Mouse (Mus musculus) lung, embryonic 15.5 days (tissue): ENCODE data around the gene Macf1. TPM values are rescaled to one million over a fixed set of nuclear protein-coding genes. Genes with fewer than 3 reads are reported as not detected.
"Not testable (repeated sequence)": the region's sequence is repeated elsewhere in the genome, so short reads cannot be mapped to it uniquely, and the experiment has no call there.

ENCODE experiments used
- ATAC-seq: fragments of 200-750 bp; cut with Nextera tagmentation; 2 replicates; pipeline ENCODE4 v1.8.0; 2017; ENCODE audit warnings: moderate number of reproducible peaks, borderline replicate concordance; ENCODE audit not compliant: low FRiP score, low TSS enrichment; ENCODE audit errors: extremely low read depth
- H3K27ac ChIP-seq: fragments of 300-500 bp; sonication (generic); 2 replicates; pipeline ENCODE4 v1.5.1; 2015; ENCODE audit warnings: moderate library complexity, mild to moderate bottlenecking, inconsistent platforms
- H3K27me3 ChIP-seq: fragments of 300-500 bp; sonication (generic); 2 replicates; pipeline ENCODE4 v1.6.1; 2015; ENCODE audit warnings: inconsistent platforms
- H3K36me3 ChIP-seq: fragments of 300-500 bp; sonication (generic); 2 replicates; pipeline ENCODE4 v1.6.1; 2015; ENCODE audit warnings: inconsistent platforms
- H3K4me1 ChIP-seq: fragments of 300-500 bp; sonication (generic); 2 replicates; pipeline ENCODE4 v1.6.1; 2015; ENCODE audit warnings: inconsistent platforms
- H3K4me2 ChIP-seq: fragments of 300-500 bp; sonication (generic); 2 replicates; pipeline ENCODE4 v1.6.1; 2015; ENCODE audit warnings: inconsistent platforms, mild to moderate bottlenecking, moderate library complexity
- H3K4me3 ChIP-seq: fragments of 300-500 bp; sonication (generic); 2 replicates; pipeline ENCODE4 v1.5.1; 2015; ENCODE audit warnings: mild to moderate bottlenecking, inconsistent platforms
- H3K9ac ChIP-seq: fragments of 300-500 bp; sonication (generic); 2 replicates; pipeline ENCODE4 v1.6.1; 2015; ENCODE audit warnings: inconsistent platforms
- H3K9me3 ChIP-seq: fragments of 300-500 bp; sonication (generic); 2 replicates; pipeline ENCODE4 v1.6.1; 2016; ENCODE audit warnings: inconsistent platforms
- WGBS: fragments of 180-500 bp; shearing (Covaris S2); methylation state at CpG from one replicate; pipeline ENCODE4 v1.1.7; 2015; 5-methylcytosine and 5-hydroxymethylcytosine counted together
- polyA plus RNA-seq: library from polyadenylated mRNA; unstranded; fragments of >200 nt; fragmentation: Nextera tagmentation; extraction: Ambion mirVana; gene quantifications from 2 replicates; pipeline ENCODE4 v1.2.1, GENCODE M21; 2015

Gene Macf1
- polyA plus RNA-seq, 1 experiment from 2014 or later = 73.1 TPM

GRCm38 (mm10) chr4:123520123-123520522, 164.0 kb downstream of the Macf1 start:
- H3K4me3 ChIP-seq, H3K27ac ChIP-seq, H3K27me3 ChIP-seq, H3K9ac ChIP-seq, ATAC-seq, H3K36me3 ChIP-seq, H3K4me2 ChIP-seq, H3K9me3 ChIP-seq: not testable (repeated sequence)
- WGBS = 73% methylated on average over 5 of the region's 5 CpGs
- peaks cover 10% of the 10 kb centered on the region for H3K4me1 ChIP-seq

- Histone ChIP-seq H3K36me3 (peaks cover 27% of the 10 kb centered on the region), H3K9ac (no peak overlapping the region)
- 62% methylated on average over 1 of the region's 1 CpGs for WGBS
Observed at GRCm38 (mm10) chr4:123515673-123516072, 168.5 kb downstream of the Macf1 start.

GRCm38 (mm10) chr4:123510201-123510600, 174.0 kb downstream of the Macf1 start:
- no peak for ATAC-seq
- H3K27me3 ChIP-seq = no peaks in the 10 kb centered on the region
- peaks cover 70% of the 10 kb centered on the region for H3K36me3 ChIP-seq
- WGBS = 23% methylated on average over 1 of the region's 1 CpGs
- H3K9me3 ChIP-seq = no peaks in the 10 kb centered on the region
- H3K27ac ChIP-seq = no peak overlapping the region
- H3K9ac ChIP-seq = no peak overlapping the region
- no peaks in the 10 kb centered on the region for H3K4me1 ChIP-seq
- H3K4me2 ChIP-seq = no peak overlapping the region
- H3K4me3 ChIP-seq = no peak overlapping the region

More at GRCm38 (mm10) chr4:123515673-123516072, 168.5 kb downstream of the Macf1 start:
- Histone ChIP-seq H3K27ac (no peak overlapping the region), H3K9me3 (no peaks in the 10 kb centered on the region), H3K4me1 (no peaks in the 10 kb centered on the region), H3K4me3 (no peak overlapping the region), H3K27me3 (no peaks in the 10 kb centered on the region), H3K4me2 (no peak overlapping the region)
- no peak for ATAC-seq

GRCm38 (mm10) chr4:123489086-123489485, 195.1 kb downstream of the Macf1 start:
- Histone ChIP-seq H3K4me1 (no peaks in the 10 kb centered on the region), H3K9ac (no peak overlapping the region), H3K4me3 (no peak overlapping the region), H3K27me3 (no peaks in the 10 kb centered on the region), H3K9me3 (no peaks in the 10 kb centered on the region), H3K4me2 (no peak overlapping the region), H3K27ac (no peak overlapping the region), H3K36me3 (peaks cover 83% of the 10 kb centered on the region)
- ATAC-seq = no peak
- 65% methylated on average over 3 of the region's 3 CpGs for WGBS

GRCm38 (mm10) chr4:123479991-123480390, 204.2 kb downstream of the Macf1 start:
- WGBS = 90% methylated on average over 4 of the region's 4 CpGs
- H3K27me3 ChIP-seq = no peaks in the 10 kb centered on the region
- ATAC-seq = no peak
- H3K4me2 ChIP-seq = no peak overlapping the region
- no peak overlapping the region for H3K27ac ChIP-seq
- H3K4me1 ChIP-seq = no peaks in the 10 kb centered on the region
- no peaks in the 10 kb centered on the region for H3K9me3 ChIP-seq
- no peak overlapping the region for H3K4me3 ChIP-seq
- H3K36me3 ChIP-seq = peaks cover 63% of the 10 kb centered on the region
- no peak overlapping the region for H3K9ac ChIP-seq

GRCm38 (mm10) chr4:123478655-123479433, 205.3 kb downstream of the Macf1 start:
- Histone ChIP-seq H3K4me2 (no peak overlapping the region), H3K27ac (peak overlapping the region; percentile 57), H3K9me3 (no peaks in the 10 kb centered on the region), H3K9ac (no peak overlapping the region), H3K4me1 (no peaks in the 10 kb centered on the region), H3K4me3 (no peak overlapping the region), H3K36me3 (peaks cover 67% of the 10 kb centered on the region), H3K27me3 (no peaks in the 10 kb centered on the region)
- peak; percentile 57; the same call in 1 of the 2 replicates for ATAC-seq
- 55% methylated on average over 8 of the region's 8 CpGs for WGBS

- Histone ChIP-seq H3K4me1 (no peaks in the 10 kb centered on the region), H3K9ac (no peak overlapping the region), H3K9me3 (no peaks in the 10 kb centered on the region), H3K4me3 (no peak overlapping the region), H3K27ac (no peak overlapping the region), H3K27me3 (no peaks in the 10 kb centered on the region), H3K36me3 (peaks cover 74% of the 10 kb centered on the region), H3K4me2 (no peak overlapping the region)
- no peak for ATAC-seq
- 57% methylated on average over 1 of the region's 1 CpGs for WGBS
Observed at GRCm38 (mm10) chr4:123465799-123466198, 218.4 kb downstream of the Macf1 start.

GRCm38 (mm10) chr4:123460595-123461272, 223.4 kb downstream of the Macf1 start:
- no peaks in the 10 kb centered on the region for H3K4me1 ChIP-seq
- no peak overlapping the region for H3K27ac ChIP-seq
- no peaks in the 10 kb centered on the region for H3K27me3 ChIP-seq
- no peak overlapping the region for H3K4me2 ChIP-seq
- H3K9ac ChIP-seq = no peak overlapping the region
- 78% methylated on average over 8 of the region's 8 CpGs for WGBS
- H3K36me3 ChIP-seq = peaks cover 87% of the 10 kb centered on the region
- H3K9me3 ChIP-seq = no peaks in the 10 kb centered on the region
- no peak for ATAC-seq
- H3K4me3 ChIP-seq = no peak overlapping the region

GRCm38 (mm10) chr4:123454871-123455640, 229.1 kb downstream of the Macf1 start:
- 78% methylated on average over 7 of the region's 7 CpGs for WGBS

GRCm38 (mm10) chr4:123453729-123454128, 230.4 kb downstream of the Macf1 start:
- ATAC-seq = no peak
- Histone ChIP-seq H3K4me3 (no peak overlapping the region), H3K27ac (no peak overlapping the region), H3K27me3 (no peaks in the 10 kb centered on the region), H3K4me1 (no peaks in the 10 kb centered on the region), H3K9ac (no peak overlapping the region), H3K9me3 (no peaks in the 10 kb centered on the region), H3K36me3 (peaks cover 81% of the 10 kb centered on the region), H3K4me2 (no peak overlapping the region)
- WGBS = 83% methylated on average over 1 of the region's 1 CpGs

More at GRCm38 (mm10) chr4:123454871-123455640, 229.1 kb downstream of the Macf1 start:
- Histone ChIP-seq H3K36me3 (peaks cover 79% of the 10 kb centered on the region), H3K4me1 (no peaks in the 10 kb centered on the region), H3K4me2 (no peak overlapping the region), H3K4me3 (no peak overlapping the region), H3K27ac (no peak overlapping the region), H3K9ac (no peak overlapping the region), H3K27me3 (no peaks in the 10 kb centered on the region), H3K9me3 (no peaks in the 10 kb centered on the region)
- no peak for ATAC-seq

GRCm38 (mm10) chr4:123451991-123452390, 232.2 kb downstream of the Macf1 start:
- Histone ChIP-seq H3K27ac (no peak overlapping the region), H3K4me1 (no peaks in the 10 kb centered on the region), H3K9me3 (no peaks in the 10 kb centered on the region), H3K36me3 (peaks cover 84% of the 10 kb centered on the region), H3K9ac (no peak overlapping the region), H3K4me3 (no peak overlapping the region), H3K4me2 (no peak overlapping the region), H3K27me3 (no peaks in the 10 kb centered on the region)
- WGBS = 87% methylated on average over 3 of the region's 3 CpGs
- ATAC-seq = no peak

GRCm38 (mm10) chr4:123449304-123449703, 234.9 kb downstream of the Macf1 start:
- no peaks in the 10 kb centered on the region for H3K4me1 ChIP-seq
- peaks cover 76% of the 10 kb centered on the region for H3K36me3 ChIP-seq
- no peaks in the 10 kb centered on the region for H3K9me3 ChIP-seq
- no peak for ATAC-seq
- H3K27ac ChIP-seq = no peak overlapping the region
- no peak overlapping the region for H3K4me3 ChIP-seq
- no peaks in the 10 kb centered on the region for H3K27me3 ChIP-seq
- H3K9ac ChIP-seq = no peak overlapping the region
- H3K4me2 ChIP-seq = no peak overlapping the region
